Mouse (Mus musculus) heart, postnatal 0 days (tissue): ENCODE data around the gene Schip1. TPM values are rescaled to one million over a fixed set of nuclear protein-coding genes. Genes with fewer than 3 reads are reported as not detected.

Experiments
- ATAC-seq: fragments of 200-750 bp; cut with Nextera tagmentation; 2 replicates; pipeline ENCODE4 v1.8.0; 2017; ENCODE audit warnings: low read depth, moderate number of reproducible peaks, moderate library complexity; ENCODE audit not compliant: insufficient read depth
- DNase-seq: peaks from one replicate; pipeline ENCODE4 v3.0.0-alpha.2; 2016; ENCODE audit warnings: low spot score
- H3K27ac ChIP-seq: fragments of 300-500 bp; sonication (generic); 2 replicates; pipeline ENCODE4 v1.5.1; 2014; ENCODE audit warnings: low read depth, mild to moderate bottlenecking
- H3K27me3 ChIP-seq: fragments of 300-500 bp; sonication (generic); 2 replicates; pipeline ENCODE4 v1.6.1; 2014; ENCODE audit warnings: low read length, mixed read lengths; ENCODE audit not compliant: control insufficient read depth, insufficient read depth
- H3K36me3 ChIP-seq: fragments of 300-500 bp; sonication (generic); replicated peaks from 2 replicates; pipeline ENCODE4 v1.6.1; 2014; ENCODE audit warnings: low read length, mixed read lengths; ENCODE audit not compliant: control insufficient read depth, insufficient read depth
- H3K4me1 ChIP-seq: fragments of 300-500 bp; sonication (generic); 2 replicates; pipeline ENCODE4 v1.6.1; 2014; ENCODE audit warnings: antibody characterized with exemption; ENCODE audit not compliant: control insufficient read depth, insufficient read depth
- H3K4me2 ChIP-seq: fragments of 300-500 bp; sonication (generic); 2 replicates; pipeline ENCODE4 v1.6.1; 2014; ENCODE audit warnings: low read depth, mild to moderate bottlenecking, low read length, moderate library complexity
- H3K4me3 ChIP-seq: fragments of 300-500 bp; sonication (generic); 2 replicates; pipeline ENCODE4 v1.5.1; 2014; ENCODE audit warnings: low read depth, low read length
- H3K9ac ChIP-seq: fragments of 300-500 bp; sonication (generic); replicated peaks from 2 replicates; pipeline ENCODE4 v1.6.1; 2014; ENCODE audit warnings: low read depth, low read length, mixed read lengths
- H3K9me3 ChIP-seq: fragments of 300-500 bp; sonication (generic); replicated peaks from 2 replicates; pipeline ENCODE4 v1.6.1; 2016; ENCODE audit warnings: low read length; ENCODE audit not compliant: control insufficient read depth
- CTCF ChIP-seq: IDR thresholded peaks from 2 replicates; pipeline ENCODE4 v1.5.1; 2016; ENCODE audit warnings: antibody characterized with exemption, control low read depth, low read depth
- EP300 ChIP-seq: IDR thresholded peaks from 2 replicates; pipeline ENCODE4 v1.6.1; 2016; ENCODE audit warnings: antibody characterized with exemption, low read depth
- WGBS: fragments of 180-500 bp; shearing (Covaris S2); extraction: QIAGEN DNeasy Blood & Tissue Kit; methylation state at CpG from one replicate; pipeline ENCODE4 v1.1.7; 2014; 5-methylcytosine and 5-hydroxymethylcytosine counted together
- polyA plus RNA-seq: library from polyadenylated mRNA; unstranded; fragments of >200 nt; fragmentation: Nextera tagmentation; extraction: Ambion mirVana; gene quantifications from 2 replicates; pipeline ENCODE4 v1.2.1, GENCODE M21; 2015
- total RNA-seq: library from RNA; depleted of rRNA; stranded (reverse); fragments of >200 nt; gene quantifications from 2 replicates; pipeline ENCODE4 v1.2.3, GENCODE M21; 2014; ENCODE audit warnings: low replicate concordance

Gene Schip1
- total and polyA plus RNA-seq, 2 experiments from 2014 or later = 58.4 to 74.3 TPM

DNA sequence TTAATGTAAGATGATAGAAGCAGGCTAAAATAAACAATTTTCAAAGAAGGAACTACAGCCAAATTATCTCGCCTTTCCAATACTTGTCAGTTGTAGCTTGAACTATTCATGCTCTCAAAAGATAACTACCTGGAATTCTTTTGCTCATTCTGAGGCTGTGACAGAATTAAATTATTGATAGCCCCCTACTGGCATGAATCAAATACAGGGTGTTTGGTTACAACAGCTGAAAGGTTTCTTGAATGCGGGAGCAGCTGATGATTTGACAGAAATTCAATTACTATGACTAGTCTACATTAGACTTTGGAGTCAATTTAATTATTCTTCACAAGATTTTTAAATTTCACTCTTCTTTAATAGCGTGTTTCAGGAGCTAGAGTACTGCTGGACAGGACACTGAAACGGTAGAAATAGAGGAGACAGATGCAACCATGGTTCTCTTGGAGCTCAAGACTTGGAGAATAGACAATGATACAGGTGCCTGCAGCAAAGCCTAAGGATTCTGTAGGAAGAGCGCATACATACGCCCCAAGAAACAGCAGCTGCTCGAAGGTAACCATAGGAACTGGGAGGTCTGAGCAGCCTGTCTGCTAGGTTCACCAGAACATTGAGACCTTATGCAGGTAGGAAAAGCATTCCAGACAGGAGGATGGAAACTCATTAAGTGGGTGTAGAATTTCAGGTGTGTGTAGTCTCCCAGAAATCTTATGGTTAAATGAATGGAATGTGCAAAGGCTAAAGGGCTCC, 313.0 kb downstream of the Schip1 start:
- H3K27ac ChIP-seq = no peak overlapping the region
- no peak for ATAC-seq
- TF ChIP-seq CTCF (no peak), EP300 (no peak)
- no peaks in the 10 kb centered on the region for H3K36me3 ChIP-seq
- H3K4me2 ChIP-seq = no peak overlapping the region
- H3K9me3 ChIP-seq = no peaks in the 10 kb centered on the region
- no peak for DNase-seq
- H3K4me1 ChIP-seq = no peaks in the 10 kb centered on the region
- 74% methylated on average over 7 of the region's 7 CpGs for WGBS
- H3K27me3 ChIP-seq = no peaks in the 10 kb centered on the region
- no peak overlapping the region for H3K4me3 ChIP-seq
- H3K9ac ChIP-seq = no peak overlapping the region

- no peak overlapping the region for H3K4me2 ChIP-seq
- DNase-seq (no peak), ATAC-seq (no peak)
These were observed 314.2 kb downstream of the Schip1 start for GRCm38 (mm10) chr3:68378799-68379198.

DNA sequence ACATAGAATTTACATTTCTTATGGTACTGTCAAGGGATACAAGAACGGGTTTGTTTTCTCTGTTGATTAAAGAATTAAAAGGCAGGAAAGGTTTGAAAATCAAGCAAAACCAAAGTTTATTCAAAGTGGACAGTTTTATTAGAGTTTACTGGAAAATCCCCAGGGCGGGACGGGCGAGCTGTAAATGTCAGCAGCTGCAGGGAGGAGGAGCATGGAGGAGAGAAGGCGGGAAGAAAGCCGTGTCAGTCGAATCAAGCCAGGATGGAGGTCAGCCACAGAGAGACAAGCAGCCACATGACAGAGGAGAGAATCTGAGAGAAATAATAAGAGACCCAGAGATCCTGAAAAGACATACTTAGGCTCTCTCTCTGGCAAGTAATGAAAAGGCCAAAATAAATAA, 314.6 kb downstream of the Schip1 start:
- 51% methylated on average over 7 of the region's 7 CpGs for WGBS
- TF ChIP-seq EP300 = no peak
- DNase-seq (no peak), ATAC-seq (no peak)
- Histone ChIP-seq H3K4me1 (no peaks in the 10 kb centered on the region), H3K4me3 (no peak overlapping the region), H3K4me2 (no peak overlapping the region), H3K27ac (no peak overlapping the region), H3K9ac (no peak overlapping the region), H3K36me3 (no peaks in the 10 kb centered on the region), H3K9me3 (no peaks in the 10 kb centered on the region), H3K27me3 (no peaks in the 10 kb centered on the region)

More at GRCm38 (mm10) chr3:68378799-68379198, 314.2 kb downstream of the Schip1 start:
- TF ChIP-seq CTCF (no peak), EP300 (no peak)
- no peak overlapping the region for H3K27ac ChIP-seq
- H3K4me1 ChIP-seq = no peaks in the 10 kb centered on the region
- H3K9ac ChIP-seq = no peak overlapping the region
- H3K27me3 ChIP-seq = no peaks in the 10 kb centered on the region
- no peaks in the 10 kb centered on the region for H3K36me3 ChIP-seq
- H3K9me3 ChIP-seq = no peaks in the 10 kb centered on the region
- 70% methylated on average over 2 of the region's 2 CpGs for WGBS
- H3K4me3 ChIP-seq = no peak overlapping the region

DNA sequence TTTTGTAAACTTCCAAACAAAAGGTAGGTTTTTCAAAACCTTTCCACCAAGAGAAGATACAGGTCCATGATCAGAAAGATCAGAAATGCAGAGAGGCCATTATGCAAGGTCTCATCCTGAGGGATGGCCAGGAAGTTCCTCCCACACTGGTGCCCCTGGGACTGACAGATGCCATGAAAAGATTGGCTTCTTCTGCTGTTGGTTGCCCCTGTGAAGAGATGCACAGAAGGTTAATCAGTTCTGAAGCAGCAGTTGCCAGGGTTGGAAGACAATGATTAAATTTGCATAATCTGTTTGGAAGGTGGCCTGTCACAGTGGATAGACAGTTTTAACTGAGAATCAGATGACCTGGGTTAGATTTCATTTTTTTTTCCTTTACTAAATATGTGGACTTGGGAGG, 319.1 kb downstream of the Schip1 start:
- DNase-seq = no peak
- H3K9ac ChIP-seq = no peak overlapping the region
- no peak for ATAC-seq

GRCm38 (mm10) chr3:68385544-68385943, 320.9 kb downstream of the Schip1 start:
- ATAC-seq = no peak
- Histone ChIP-seq H3K27me3 (no peaks in the 10 kb centered on the region), H3K36me3 (no peaks in the 10 kb centered on the region), H3K9me3 (no peaks in the 10 kb centered on the region), H3K9ac (no peak overlapping the region), H3K4me3 (no peak overlapping the region), H3K27ac (no peak overlapping the region), H3K4me2 (no peak overlapping the region), H3K4me1 (no peaks in the 10 kb centered on the region)
- TF ChIP-seq EP300 = no peak
- no peak for TF ChIP-seq CTCF
- 87% methylated on average over 3 of the region's 3 CpGs for WGBS
- DNase-seq = no peak

More for the DNA sequence above, 319.1 kb downstream of the Schip1 start:
- no peaks in the 10 kb centered on the region for H3K4me1 ChIP-seq
- H3K36me3 ChIP-seq = no peaks in the 10 kb centered on the region
- no peaks in the 10 kb centered on the region for H3K27me3 ChIP-seq
- no peak overlapping the region for H3K4me3 ChIP-seq
- H3K9me3 ChIP-seq = no peaks in the 10 kb centered on the region
- H3K27ac ChIP-seq = no peak overlapping the region
- no peak overlapping the region for H3K4me2 ChIP-seq
- TF ChIP-seq EP300 (no peak), CTCF (no peak)

DNA sequence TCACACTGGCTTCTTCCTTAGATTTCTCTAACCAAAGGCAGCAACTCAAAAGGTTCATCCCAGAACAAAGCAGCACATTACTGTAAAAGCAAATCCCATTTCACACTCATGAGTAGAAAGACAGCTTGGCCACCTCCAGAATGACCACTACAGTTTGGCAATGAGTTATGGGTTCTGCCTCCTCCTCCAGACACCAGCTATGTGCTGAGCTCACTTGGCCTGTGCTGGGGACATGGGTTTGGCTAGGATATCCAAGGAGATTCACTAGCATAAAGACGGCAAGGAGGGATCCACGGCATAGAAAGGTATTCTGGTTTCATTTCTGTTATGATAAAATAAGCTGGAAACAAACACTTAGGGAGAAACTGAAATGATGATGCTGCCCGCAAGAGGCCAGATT, 323.4 kb downstream of the Schip1 start:
- Histone ChIP-seq H3K9me3 (no peaks in the 10 kb centered on the region), H3K36me3 (no peaks in the 10 kb centered on the region), H3K4me2 (no peak overlapping the region), H3K4me1 (no peaks in the 10 kb centered on the region), H3K27ac (no peak overlapping the region), H3K27me3 (no peaks in the 10 kb centered on the region), H3K9ac (no peak overlapping the region), H3K4me3 (no peak overlapping the region)
- 83% methylated on average over 3 of the region's 3 CpGs for WGBS
- ATAC-seq = no peak
- DNase-seq = no peak
- TF ChIP-seq EP300 = no peak
- no peak for TF ChIP-seq CTCF
